Mouse (Mus musculus): ENCODE measurements at regions not wholly inside any gene's neighbourhood (a gene's known extent, or its start where the extent isn't known, plus 50 kb on each side); places are given as distances from the start of the nearest gene placed in this dataset.

- H3K9me3 ChIP-seq (replicated peaks; ENCODE audit: control insufficient read depth, insufficient read depth, low read length, poor library complexity, severe bottlenecking), result no peaks in the 10 kb centered on the region
- H3K9ac ChIP-seq (ENCODE audit: low read depth, poor library complexity, severe bottlenecking), result no peak overlapping the region
- TF ChIP-seq EP300 (IDR thresholded peaks at IDR 0.05; ENCODE audit: insufficient read depth, low read depth, low read length) (no peak), POLR2A (IDR thresholded peaks at IDR 0.05; ENCODE audit: insufficient read depth, low read length) (no peak), CTCF (IDR thresholded peaks at IDR 0.05; ENCODE audit: low read depth, low read length) (no peak)
- H3K4me3 ChIP-seq (ENCODE audit: low read depth, low read length), result no peak overlapping the region
- H3K36me3 ChIP-seq (ENCODE audit: control insufficient read depth, insufficient read depth, low read length, poor library complexity, severe bottlenecking), result no peaks in the 10 kb centered on the region
- H3K27ac ChIP-seq (ENCODE audit: insufficient read depth, low read length), result no peak overlapping the region
- H3K4me1 ChIP-seq (ENCODE audit: control insufficient read depth, insufficient read depth, low read length), result no peaks in the 10 kb centered on the region
- H3K27me3 ChIP-seq (ENCODE audit: control insufficient read depth, insufficient read depth, low read length, poor library complexity, severe bottlenecking), result no peaks in the 10 kb centered on the region
Measured at GRCm38 (mm10) chr15:93857336-93857901, 261.7 kb upstream of the Prickle1 start.

- no peaks in the 10 kb centered on the region for H3K27me3 ChIP-seq (ENCODE audit: control insufficient read depth, insufficient read depth, low read length, poor library complexity, severe bottlenecking)
- no peak overlapping the region for H3K4me3 ChIP-seq (ENCODE audit: low read depth, low read length)
- TF ChIP-seq EP300 (IDR thresholded peaks at IDR 0.05; ENCODE audit: insufficient read depth, low read depth, low read length), result no peak
- no peak for TF ChIP-seq POLR2A (IDR thresholded peaks at IDR 0.05; ENCODE audit: insufficient read depth, low read length)
- no peak for TF ChIP-seq CTCF (IDR thresholded peaks at IDR 0.05; ENCODE audit: low read depth, low read length)
- H3K27ac ChIP-seq (ENCODE audit: insufficient read depth, low read length), result no peak overlapping the region
- H3K9me3 ChIP-seq (replicated peaks; ENCODE audit: control insufficient read depth, insufficient read depth, low read length, poor library complexity, severe bottlenecking), result no peaks in the 10 kb centered on the region
- H3K36me3 ChIP-seq (ENCODE audit: control insufficient read depth, insufficient read depth, low read length, poor library complexity, severe bottlenecking), result no peaks in the 10 kb centered on the region
- H3K4me1 ChIP-seq (ENCODE audit: control insufficient read depth, insufficient read depth, low read length), result no peaks in the 10 kb centered on the region
- H3K9ac ChIP-seq (ENCODE audit: low read depth, poor library complexity, severe bottlenecking), result no peak overlapping the region
Measured at GRCm38 (mm10) chr15:93853221-93853620, 257.5 kb upstream of the Prickle1 start.

DNA sequence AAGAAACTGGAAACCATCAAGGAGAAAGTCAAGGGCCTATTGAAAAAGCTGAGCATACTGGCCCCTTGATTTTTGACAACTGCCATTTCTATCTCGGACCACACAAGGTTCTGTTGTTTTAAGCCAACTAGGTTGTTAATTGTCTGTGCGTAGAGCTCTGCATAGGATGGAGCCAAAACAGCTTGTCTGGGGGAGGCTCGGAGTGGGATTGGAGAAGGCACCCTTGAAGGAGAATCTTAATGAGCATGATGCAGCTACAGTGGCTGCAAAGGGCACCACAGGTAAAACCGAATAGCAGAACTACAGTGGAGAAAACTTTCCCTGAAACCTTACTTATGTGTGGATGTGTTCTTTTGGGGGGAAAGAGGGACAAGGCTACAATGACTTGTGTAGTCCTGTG lies 256.4 kb upstream of the Prickle1 start:
- H3K27ac ChIP-seq (ENCODE audit: insufficient read depth, low read length), result no peak overlapping the region
- no peaks in the 10 kb centered on the region for H3K36me3 ChIP-seq (ENCODE audit: control insufficient read depth, insufficient read depth, low read length, poor library complexity, severe bottlenecking)
- H3K4me1 ChIP-seq (ENCODE audit: control insufficient read depth, insufficient read depth, low read length), result no peaks in the 10 kb centered on the region
- H3K9me3 ChIP-seq (replicated peaks; ENCODE audit: control insufficient read depth, insufficient read depth, low read length, poor library complexity, severe bottlenecking), result no peaks in the 10 kb centered on the region
- H3K9ac ChIP-seq (ENCODE audit: low read depth, poor library complexity, severe bottlenecking), result no peak overlapping the region
- H3K4me3 ChIP-seq (ENCODE audit: low read depth, low read length), result no peak overlapping the region
- TF ChIP-seq EP300 (IDR thresholded peaks at IDR 0.05; ENCODE audit: insufficient read depth, low read depth, low read length), result no peak
- no peak for TF ChIP-seq CTCF (IDR thresholded peaks at IDR 0.05; ENCODE audit: low read depth, low read length)
- TF ChIP-seq POLR2A (IDR thresholded peaks at IDR 0.05; ENCODE audit: insufficient read depth, low read length), result no peak
- H3K27me3 ChIP-seq (ENCODE audit: control insufficient read depth, insufficient read depth, low read length, poor library complexity, severe bottlenecking), result no peaks in the 10 kb centered on the region

GRCm38 (mm10) chr15:93850388-93850787 lies 254.7 kb upstream of the Prickle1 start:
- Histone ChIP-seq H3K36me3 (ENCODE audit: control insufficient read depth, insufficient read depth, low read length, poor library complexity, severe bottlenecking) (no peaks in the 10 kb centered on the region), H3K27ac (ENCODE audit: insufficient read depth, low read length) (no peak overlapping the region), H3K4me3 (ENCODE audit: low read depth, low read length) (no peak overlapping the region), H3K9me3 (replicated peaks; ENCODE audit: control insufficient read depth, insufficient read depth, low read length, poor library complexity, severe bottlenecking) (no peaks in the 10 kb centered on the region; the same call in 1 of the 2 replicates), H3K4me1 (ENCODE audit: control insufficient read depth, insufficient read depth, low read length) (no peaks in the 10 kb centered on the region), H3K27me3 (ENCODE audit: control insufficient read depth, insufficient read depth, low read length, poor library complexity, severe bottlenecking) (no peaks in the 10 kb centered on the region), H3K9ac (ENCODE audit: low read depth, poor library complexity, severe bottlenecking) (no peak overlapping the region)
- TF ChIP-seq EP300 (IDR thresholded peaks at IDR 0.05; ENCODE audit: insufficient read depth, low read depth, low read length) (no peak), POLR2A (IDR thresholded peaks at IDR 0.05; ENCODE audit: insufficient read depth, low read length) (no peak), CTCF (IDR thresholded peaks at IDR 0.05; ENCODE audit: low read depth, low read length) (no peak)

DNA sequence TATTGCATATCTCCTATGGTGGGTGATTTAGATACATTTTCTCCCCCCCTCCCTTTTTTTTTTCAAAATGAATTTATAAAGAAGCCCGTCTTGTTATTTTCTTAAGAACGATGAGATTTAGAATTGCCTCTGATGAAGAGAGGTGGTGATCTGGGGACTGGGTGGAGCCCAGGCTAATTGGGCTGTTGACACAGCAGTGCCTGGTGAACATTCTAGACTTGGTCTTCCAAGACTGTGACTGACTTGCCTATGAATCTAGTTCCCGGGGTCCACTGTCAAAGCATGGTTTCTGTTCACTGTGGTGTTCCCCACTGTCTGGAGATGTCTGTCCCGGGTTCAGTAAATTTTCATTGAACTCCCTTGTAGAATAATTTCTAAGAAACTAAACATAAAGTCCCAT lies 253.1 kb upstream of the Prickle1 start:
- Histone ChIP-seq H3K27me3 (ENCODE audit: control insufficient read depth, insufficient read depth, low read length, poor library complexity, severe bottlenecking) (no peaks in the 10 kb centered on the region), H3K36me3 (ENCODE audit: control insufficient read depth, insufficient read depth, low read length, poor library complexity, severe bottlenecking) (no peaks in the 10 kb centered on the region), H3K9ac (ENCODE audit: low read depth, poor library complexity, severe bottlenecking) (no peak overlapping the region), H3K4me3 (ENCODE audit: low read depth, low read length) (no peak overlapping the region), H3K9me3 (replicated peaks; ENCODE audit: control insufficient read depth, insufficient read depth, low read length, poor library complexity, severe bottlenecking) (no peaks in the 10 kb centered on the region; the same call in 1 of the 2 replicates), H3K4me1 (ENCODE audit: control insufficient read depth, insufficient read depth, low read length) (no peaks in the 10 kb centered on the region), H3K27ac (ENCODE audit: insufficient read depth, low read length) (no peak overlapping the region)
- no peak for TF ChIP-seq EP300 (IDR thresholded peaks at IDR 0.05; ENCODE audit: insufficient read depth, low read depth, low read length)
- TF ChIP-seq CTCF (IDR thresholded peaks at IDR 0.05; ENCODE audit: low read depth, low read length), result no peak
- no peak for TF ChIP-seq POLR2A (IDR thresholded peaks at IDR 0.05; ENCODE audit: insufficient read depth, low read length)

GRCm38 (mm10) chr15:93846797-93847196 lies 251.1 kb upstream of the Prickle1 start:
- H3K9me3 ChIP-seq (replicated peaks; ENCODE audit: control insufficient read depth, insufficient read depth, low read length, poor library complexity, severe bottlenecking), result no peaks in the 10 kb centered on the region; the same call in 1 of the 2 replicates

More at GRCm38 (mm10) chr15:93846797-93847196, 251.1 kb upstream of the Prickle1 start:
- no peak for TF ChIP-seq EP300 (IDR thresholded peaks at IDR 0.05; ENCODE audit: insufficient read depth, low read depth, low read length)
- no peak for TF ChIP-seq CTCF (IDR thresholded peaks at IDR 0.05; ENCODE audit: low read depth, low read length)
- TF ChIP-seq POLR2A (IDR thresholded peaks at IDR 0.05; ENCODE audit: insufficient read depth, low read length), result no peak
- Histone ChIP-seq H3K27me3 (ENCODE audit: control insufficient read depth, insufficient read depth, low read length, poor library complexity, severe bottlenecking) (no peaks in the 10 kb centered on the region), H3K36me3 (ENCODE audit: control insufficient read depth, insufficient read depth, low read length, poor library complexity, severe bottlenecking) (no peaks in the 10 kb centered on the region), H3K4me1 (ENCODE audit: control insufficient read depth, insufficient read depth, low read length) (no peaks in the 10 kb centered on the region), H3K9ac (ENCODE audit: low read depth, poor library complexity, severe bottlenecking) (no peak overlapping the region), H3K27ac (ENCODE audit: insufficient read depth, low read length) (no peak overlapping the region), H3K4me3 (ENCODE audit: low read depth, low read length) (no peak overlapping the region)
